Mouse (Mus musculus): Measurements from ENCODE around the gene Nop2.

Gene Nop2

GRCm38 (mm10) chr6:125172474-125172873 is 40.8 kb downstream of the Nop2 start:
- DNase-seq (ENCODE audit: extremely low spot score) = no peak

GRCm38 (mm10) chr6:125173256-125173655 is 41.5 kb downstream of the Nop2 start:
- no peak for DNase-seq (ENCODE audit: extremely low spot score)

GRCm38 (mm10) chr6:125175469-125175868 is 43.8 kb downstream of the Nop2 start:
- no peak for DNase-seq (ENCODE audit: extremely low spot score)

DNA sequence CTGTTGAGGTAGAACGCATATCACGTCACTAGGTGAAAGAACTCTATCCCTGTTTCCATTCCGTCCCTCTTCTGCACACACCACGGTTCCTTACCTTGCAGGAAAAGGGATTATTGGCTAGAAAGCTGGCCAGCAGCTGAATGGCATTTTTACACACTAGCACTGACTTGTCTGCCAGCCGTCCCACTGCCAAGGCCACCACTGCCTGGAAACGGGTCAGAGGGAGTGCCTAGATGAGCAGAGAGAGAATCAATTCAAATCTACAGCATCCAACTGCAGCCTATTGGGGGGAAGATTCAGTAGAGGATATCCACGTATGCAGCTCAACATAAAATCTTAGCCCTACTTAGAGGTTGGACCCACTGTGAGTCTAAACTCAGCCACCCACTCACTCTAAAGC is 47.9 kb downstream of the Nop2 start:
- DNase-seq (ENCODE audit: extremely low spot score) = no peak

- no peak for DNase-seq (ENCODE audit: extremely low spot score)
These were observed 50.4 kb downstream of the Nop2 start for GRCm38 (mm10) chr6:125182133-125182532.

GRCm38 (mm10) chr6:125186203-125186602 is 54.5 kb downstream of the Nop2 start:
- DNase-seq (ENCODE audit: extremely low spot score) = no peak

DNA sequence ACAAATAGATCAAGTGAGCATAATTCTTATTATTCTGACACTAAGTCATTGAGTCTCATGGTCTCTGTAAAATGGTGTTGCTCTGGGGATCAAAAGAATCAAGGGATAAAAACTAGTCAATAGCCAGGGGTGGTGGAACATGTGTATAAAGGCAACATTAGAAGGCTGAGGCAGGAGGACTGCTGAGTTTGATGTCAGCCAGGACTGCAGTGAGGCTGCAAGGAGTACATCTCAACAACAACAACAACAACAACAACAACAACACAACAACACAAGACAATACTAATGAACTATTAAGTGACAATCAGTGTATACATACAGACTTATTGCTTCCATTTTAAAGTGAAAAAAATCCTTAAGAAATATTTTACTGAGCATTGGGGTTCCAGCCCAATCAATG is 59.1 kb downstream of the Nop2 start:
- DNase-seq (ENCODE audit: extremely low spot score) = peak; percentile 20

DNA sequence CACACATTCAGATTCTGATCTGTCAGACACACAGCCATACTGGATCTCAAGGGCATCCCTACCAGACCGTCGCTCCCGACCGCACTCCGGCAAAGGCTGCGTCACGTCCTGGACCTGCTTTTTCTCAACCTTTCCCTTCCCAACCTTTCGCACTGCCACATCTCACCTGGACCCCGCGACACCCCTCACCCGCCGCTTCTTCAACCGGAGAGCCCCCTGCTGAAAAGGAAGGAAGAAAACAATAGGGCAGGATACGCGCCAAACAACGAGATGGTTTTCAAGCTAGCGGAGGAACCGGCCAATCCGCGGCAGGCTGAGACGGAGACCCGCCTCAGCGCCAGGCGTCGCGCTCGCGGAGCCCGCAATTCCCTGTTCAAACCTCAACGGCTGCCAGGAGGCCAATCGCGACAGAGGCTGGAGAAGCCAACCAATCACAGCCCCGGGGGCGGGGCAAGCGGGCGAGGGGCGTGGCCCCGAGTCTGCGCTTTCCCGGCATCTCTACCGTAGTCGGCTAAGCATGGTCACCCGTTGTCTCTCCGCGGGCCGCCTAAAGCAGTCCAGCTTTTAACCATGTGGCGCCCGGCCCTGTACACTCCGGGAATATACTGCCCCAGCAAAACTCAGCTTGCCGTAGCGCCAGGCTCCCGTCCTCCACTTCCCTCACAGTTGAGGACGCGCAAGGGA is 59.8 kb downstream of the Nop2 start, which contains the start of the genes Ncapd2 and Mrpl51:
Ncapd2 (minus strand) TSS at position 370 of the 684 bp plus-strand sequence.
Mrpl51 (plus strand) TSS at position 470 of the 684 bp plus-strand sequence.
- DNase-seq (ENCODE audit: extremely low spot score) = peak; percentile 99

- peak; percentile 93 for DNase-seq (ENCODE audit: extremely low spot score)
These were observed 60.5 kb downstream of the Nop2 start for GRCm38 (mm10) chr6:125192016-125192714.

- no peak for DNase-seq (ENCODE audit: extremely low spot score)
These were observed 61.1 kb downstream of the Nop2 start for GRCm38 (mm10) chr6:125192841-125193240.

DNA sequence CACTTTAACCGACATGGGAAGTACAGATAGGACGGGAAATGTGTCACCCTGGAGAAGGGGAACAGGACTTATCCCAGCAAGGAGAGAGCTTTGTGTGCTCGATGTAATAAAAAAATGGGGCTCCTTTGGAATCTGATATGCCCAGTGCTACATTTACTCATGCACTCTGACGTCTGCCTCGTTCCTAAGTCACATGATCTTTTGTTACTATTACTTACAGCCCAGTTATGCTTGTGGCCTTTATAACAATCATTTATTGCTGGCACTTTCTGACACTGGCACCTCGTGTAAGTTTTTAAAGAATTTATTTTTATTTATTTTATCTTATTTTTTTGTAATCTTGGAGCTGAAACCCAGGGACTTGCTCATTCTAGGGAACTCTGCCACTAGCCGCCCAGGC is 61.7 kb downstream of the Nop2 start:
- no peak for DNase-seq (ENCODE audit: extremely low spot score)
